Mouse (Mus musculus): ENCODE measurements around the gene Gm45062. TPM values are rescaled to one million over a fixed set of nuclear protein-coding genes. Genes with fewer than 3 reads are reported as not detected.

The Gm45062 gene
- total RNA-seq, 2 experiments from 2014 or later: not detected

GRCm38 (mm10) chr6:8368198-8368864 lies 109.1 kb downstream of the Gm45062 start:
- DNase-seq: no peak

- no peak for DNase-seq
Measured at GRCm38 (mm10) chr6:8370624-8371023, 111.4 kb downstream of the Gm45062 start.

GRCm38 (mm10) chr6:8373051-8373450 lies 113.8 kb downstream of the Gm45062 start:
- no peak for DNase-seq

- no peak for DNase-seq
Measured at GRCm38 (mm10) chr6:8373851-8374250, 114.6 kb downstream of the Gm45062 start.

DNA sequence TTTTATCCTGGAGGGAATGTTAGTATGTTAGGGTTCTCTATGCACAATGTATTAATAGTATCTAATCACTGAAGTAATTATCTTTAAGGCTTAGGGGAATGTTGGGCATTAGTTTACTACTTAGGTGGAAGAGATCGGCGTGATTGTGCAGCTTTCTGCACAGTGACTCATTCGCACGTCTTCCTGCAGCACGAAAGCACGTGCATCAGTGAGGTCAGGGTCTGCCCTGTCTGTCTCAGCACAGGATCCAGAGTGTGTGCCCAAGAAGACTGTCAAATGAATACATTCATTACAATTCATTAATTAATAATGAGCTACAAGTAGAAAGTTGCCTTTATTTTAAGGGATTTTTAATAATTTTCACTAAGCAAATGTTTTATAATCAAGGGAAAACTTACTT lies 115.0 kb downstream of the Gm45062 start:
- no peak for DNase-seq

DNA sequence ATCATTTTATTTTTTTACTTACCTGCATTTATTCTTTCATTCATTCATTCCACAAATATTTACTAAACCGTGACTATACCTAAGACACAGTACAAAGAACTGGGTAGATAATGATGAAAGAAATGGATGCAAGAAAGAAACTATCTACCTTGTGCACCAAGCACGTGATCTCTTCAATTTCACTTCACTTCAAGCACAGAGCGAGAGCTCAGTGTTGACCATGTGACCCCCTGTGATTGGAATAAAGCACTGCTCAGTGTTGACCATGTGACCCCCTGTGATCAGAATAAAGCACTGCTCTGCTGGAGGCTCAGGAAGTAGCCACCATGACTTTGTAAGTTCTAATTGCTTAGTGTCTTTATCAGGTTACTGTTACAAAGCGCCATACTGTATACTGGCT lies 115.5 kb downstream of the Gm45062 start:
- DNase-seq: no peak

GRCm38 (mm10) chr6:8376351-8376750 lies 117.1 kb downstream of the Gm45062 start:
- DNase-seq: no peak

- no peak for DNase-seq
Measured at GRCm38 (mm10) chr6:8377667-8378066, 118.4 kb downstream of the Gm45062 start.

DNA sequence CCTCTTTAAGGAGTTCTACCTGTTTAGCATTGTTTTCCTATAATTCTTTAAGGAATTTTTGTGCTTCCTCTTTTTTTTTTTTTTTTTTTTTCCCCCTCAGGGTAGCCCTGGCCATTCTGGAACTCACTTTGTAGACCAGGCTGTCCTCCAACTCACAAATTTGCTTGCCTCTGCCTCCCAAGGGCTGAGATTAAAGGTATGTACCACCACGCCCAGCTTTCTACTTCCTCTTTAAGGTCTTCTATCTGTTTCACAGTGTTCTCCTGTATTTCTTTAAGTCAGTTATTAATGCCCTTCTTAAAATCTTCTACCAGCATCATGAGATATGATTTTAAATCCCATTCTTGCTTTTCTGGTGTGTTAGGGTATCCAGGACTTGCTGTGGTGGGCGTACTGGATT lies 130.1 kb downstream of the Gm45062 start:
- DNase-seq: no peak

DNA sequence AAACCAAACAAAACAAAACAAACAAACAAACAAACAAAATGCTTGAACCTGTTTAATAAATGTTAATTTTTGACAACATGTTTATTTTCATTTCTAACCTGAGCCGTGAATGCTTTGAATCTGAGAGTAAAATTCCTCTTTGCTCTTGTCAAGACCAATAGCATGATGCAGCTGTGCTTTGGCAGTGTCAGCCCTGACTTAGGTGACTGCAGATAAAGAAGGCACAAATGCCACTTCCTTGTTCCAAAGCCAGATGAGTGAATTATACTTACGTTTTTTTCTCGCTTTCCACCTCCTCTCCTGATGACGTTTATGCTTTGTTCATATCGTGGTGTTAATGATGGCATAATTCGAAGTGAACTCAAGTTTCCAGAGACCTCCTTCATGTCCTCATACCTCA lies 131.0 kb downstream of the Gm45062 start:
- no peak for DNase-seq

- DNase-seq: no peak
Measured at GRCm38 (mm10) chr6:8390935-8391334, 131.7 kb downstream of the Gm45062 start.

DNA sequence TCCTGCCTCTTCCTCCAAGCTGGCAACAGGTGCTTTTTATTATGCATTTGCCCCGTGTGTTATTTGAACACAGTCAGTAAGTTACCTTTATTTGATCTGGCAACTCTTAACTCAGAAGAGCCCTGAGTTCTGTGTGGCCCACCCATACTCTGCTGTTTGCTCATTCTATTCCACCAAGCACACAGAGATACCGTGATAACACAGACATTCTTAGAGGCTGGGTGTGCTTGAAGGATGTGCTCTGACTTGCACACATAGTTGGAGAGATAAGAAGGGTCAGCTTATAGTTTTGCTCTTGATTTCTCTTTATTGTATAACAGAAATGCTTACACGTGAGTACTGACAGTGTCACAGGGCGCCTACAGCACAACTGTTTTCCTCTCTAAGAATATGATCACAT lies 133.8 kb downstream of the Gm45062 start:
- no peak for DNase-seq

GRCm38 (mm10) chr6:8394044-8394443 lies 134.8 kb downstream of the Gm45062 start:
- DNase-seq: no peak

- DNase-seq: no peak
Measured at GRCm38 (mm10) chr6:8395061-8395460, 135.8 kb downstream of the Gm45062 start.

DNA sequence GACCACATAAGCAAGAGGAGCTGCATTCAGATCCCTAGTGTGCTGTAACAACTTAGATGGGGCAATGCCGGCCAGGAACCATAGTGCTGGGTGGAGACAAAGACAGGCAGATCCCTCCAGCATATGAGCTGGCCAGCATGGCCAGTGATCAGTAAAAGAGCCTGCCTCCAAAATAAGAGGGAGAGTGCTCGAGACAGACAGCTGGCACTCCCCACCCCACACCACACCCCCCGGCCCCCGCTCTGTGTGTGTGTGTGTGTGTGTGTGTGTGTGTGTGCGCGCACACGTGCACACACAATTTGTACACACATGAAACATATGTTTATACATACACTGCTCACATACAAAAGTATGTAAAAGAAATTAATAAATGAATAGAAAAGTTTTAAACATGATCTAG lies 138.0 kb downstream of the Gm45062 start:
- no peak for DNase-seq

DNA sequence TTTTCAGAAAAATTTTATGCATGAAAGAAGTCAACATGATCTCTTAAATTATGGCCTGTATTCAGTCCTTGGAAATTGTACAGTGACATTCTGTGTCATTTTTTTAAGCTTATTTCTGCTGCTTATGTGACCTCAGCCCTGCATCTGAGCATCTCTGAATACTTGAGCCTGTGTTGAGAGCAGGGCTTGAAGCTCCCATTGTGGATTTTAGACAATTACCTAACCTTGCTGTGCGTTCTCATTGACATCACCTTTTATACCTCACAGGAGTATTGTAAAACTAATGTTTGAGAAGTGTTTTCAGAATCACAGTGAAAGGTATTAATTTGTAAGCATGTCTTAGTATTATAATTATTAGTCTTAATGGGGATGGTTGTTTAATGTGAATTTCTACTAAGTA lies 140.5 kb downstream of the Gm45062 start:
- DNase-seq: no peak

GRCm38 (mm10) chr6:8403127-8403526 lies 143.9 kb downstream of the Gm45062 start:
- no peak for DNase-seq

- no peak for DNase-seq
Measured at GRCm38 (mm10) chr6:8405844-8406243, 146.6 kb downstream of the Gm45062 start.

DNA sequence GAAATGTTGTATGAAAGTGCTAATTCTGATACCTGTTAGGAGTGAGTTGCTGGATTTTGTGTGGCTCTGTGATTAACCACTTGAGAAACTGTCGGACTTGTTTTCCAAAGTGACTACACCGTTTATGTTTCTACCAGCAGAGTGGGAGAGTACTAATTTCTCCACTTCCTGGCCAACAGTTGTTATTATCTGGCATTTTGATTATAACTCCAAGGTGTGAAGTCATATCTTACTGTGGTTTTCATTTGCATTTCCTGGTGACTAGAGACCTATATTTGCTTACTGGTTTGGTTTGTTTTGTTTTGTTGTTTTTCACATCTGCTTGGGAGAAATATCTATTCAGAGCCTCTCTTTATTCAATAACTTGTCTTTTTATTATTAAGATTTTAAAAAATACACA lies 149.1 kb downstream of the Gm45062 start:
- DNase-seq: no peak

GRCm38 (mm10) chr6:8409865-8410264 lies 150.6 kb downstream of the Gm45062 start:
- no peak for DNase-seq

GRCm38 (mm10) chr6:8412845-8413598 lies 153.8 kb downstream of the Gm45062 start:
- DNase-seq: no peak

DNA sequence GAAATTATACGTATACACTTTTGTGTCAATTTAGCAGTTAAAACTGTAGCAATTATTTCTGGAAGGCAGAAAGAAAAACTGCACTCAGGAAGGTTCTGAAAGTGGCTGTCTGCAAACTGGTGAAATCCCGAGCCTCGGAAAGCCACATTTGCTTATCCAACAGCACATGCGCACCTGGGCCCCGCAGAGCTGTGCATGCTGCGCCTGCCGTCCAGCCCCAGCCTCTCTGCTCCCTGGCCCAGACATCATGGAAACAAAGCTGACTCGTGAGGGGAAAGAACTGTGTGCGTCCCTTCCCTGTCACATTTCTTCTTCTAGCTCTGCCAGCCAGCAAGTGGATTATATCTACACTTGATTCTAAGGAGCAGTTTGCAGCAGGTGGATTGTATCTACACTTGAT lies 154.8 kb downstream of the Gm45062 start:
- no peak for DNase-seq

DNA sequence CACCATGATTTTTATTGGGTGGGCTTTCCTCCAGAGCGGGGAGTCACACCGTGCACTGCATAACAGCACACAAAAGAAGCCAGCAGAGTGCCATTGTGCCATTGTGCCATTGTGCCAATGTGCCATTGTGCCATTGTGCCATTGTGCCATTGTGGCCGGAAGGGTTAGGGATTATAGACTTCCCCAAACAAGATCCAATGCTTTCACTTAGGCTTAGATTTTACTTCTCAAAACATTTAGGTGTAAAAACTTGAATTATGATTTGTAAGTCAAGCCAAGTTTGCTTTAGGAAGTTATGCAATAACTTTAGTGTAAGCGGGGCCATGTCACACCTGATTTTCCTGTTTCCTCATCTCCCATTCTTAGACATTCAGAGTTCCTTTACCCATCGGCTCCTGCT lies 156.6 kb downstream of the Gm45062 start:
- DNase-seq: no peak

Measured in gastrocnemius, postnatal 25 days (tissue).